Mouse (Mus musculus) Patski (cell line): ENCODE measurements around the gene Nos1. TPM values are rescaled to one million over a fixed set of nuclear protein-coding genes. Genes with fewer than 3 reads are reported as not detected.

Experiments
- ATAC-seq: fragments of 100-300 bp; one replicate; pipeline ENCODE4 v1.8.0; 2021
- CTCF ChIA-PET: fragments of 350-600 bp; sonication (Branson Sonifier 250); formaldehyde crosslinking; loops from one replicate; lab custom pipeline; 2022; ENCODE audit warnings: inconsistent platforms; lab: Charles Lee
- POLR2A ChIA-PET: fragments of 350-600 bp; sonication (Branson Sonifier 250); formaldehyde crosslinking; loops from one replicate; lab custom pipeline; 2022; ENCODE audit warnings: antibody characterized with exemption, inconsistent platforms; lab: Charles Lee
- DNase-seq: peaks from one replicate; pipeline ENCODE4 v3.0.0-alpha.2; 2011; ENCODE audit warnings: low read depth, low spot score
- H3K27me3 ChIP-seq: fragments of 371-371 bp; one replicate; pipeline ENCODE4 v1.5.1; 2021
- CTCF ChIP-seq: fragments of 100-300 bp; IDR thresholded peaks from one replicate; pipeline ENCODE4 v1.5.1; 2021
- in situ Hi-C: fragments of 300-500 bp; cut with MboI; formaldehyde crosslinking; loops from 3 replicates; pipeline ENCODE4 v1.11.1; 2018; ENCODE audit warnings: low pct_unique_long_range_greater_than_20kb, mixed read lengths
- polyA plus RNA-seq: library from polyadenylated mRNA; unstranded; gene quantifications from one replicate; pipeline ENCODE4 v1.2.3, GENCODE M21; 2021

Nos1 gene
- polyA plus RNA-seq, 1 experiment from 2014 or later = 0.01 TPM

GRCm38 (mm10) chr5:117995911-117996310 is 215.1 kb downstream of the Nos1 start:
- in situ Hi-C loops = no loop called here
- ATAC-seq (no peak), DNase-seq (no peak)
- CTCF ChIA-PET = interaction anchor here (1.0 kb wide), 1 partner anchor 8 kb away, joined by 3 read pairs; no protein-coding TSS in a partner anchor
- H3K27me3 ChIP-seq = no peaks in the 10 kb centered on the region
- TF ChIP-seq CTCF = no peak
- POLR2A ChIA-PET = no interaction called here

- in situ Hi-C loops = no loop called here
- no peaks in the 10 kb centered on the region for H3K27me3 ChIP-seq
- CTCF ChIA-PET = interaction anchor here (1.0 kb wide), 1 partner anchor 8 kb away, joined by 3 read pairs; no protein-coding TSS in a partner anchor
- DNase-seq (no peak), ATAC-seq (no peak)
- POLR2A ChIA-PET = no interaction called here
- TF ChIP-seq CTCF = no peak
Measured at GRCm38 (mm10) chr5:117996581-117996980, 215.7 kb downstream of the Nos1 start.

GRCm38 (mm10) chr5:117997434-117997970 is 216.7 kb downstream of the Nos1 start:
- ATAC-seq (no peak), DNase-seq (no peak)
- in situ Hi-C loops = no loop called here
- ChIA-PET CTCF (no interaction called here), POLR2A (no interaction called here)
- TF ChIP-seq CTCF = no peak
- H3K27me3 ChIP-seq = no peaks in the 10 kb centered on the region

- in situ Hi-C loops = no loop called here
- DNase-seq (no peak), ATAC-seq (no peak)
- ChIA-PET CTCF (interaction anchor here (7.4 kb wide), 1 partner anchor 69 kb away, joined by 117 read pairs; no protein-coding TSS in a partner anchor), POLR2A (no interaction called here)
- no peaks in the 10 kb centered on the region for H3K27me3 ChIP-seq
- no peak for TF ChIP-seq CTCF
Measured at GRCm38 (mm10) chr5:117999061-117999460, 218.2 kb downstream of the Nos1 start.

GRCm38 (mm10) chr5:117999584-117999983 is 218.8 kb downstream of the Nos1 start:
- ChIA-PET CTCF (interaction anchor here (7.4 kb wide), 1 partner anchor 69 kb away, joined by 117 read pairs; no protein-coding TSS in a partner anchor), POLR2A (no interaction called here)
- H3K27me3 ChIP-seq = no peaks in the 10 kb centered on the region
- DNase-seq (no peak), ATAC-seq (no peak)
- no peak for TF ChIP-seq CTCF
- in situ Hi-C loops = no loop called here

- in situ Hi-C loops = loop anchor here (5.0 kb wide), 1 partner anchor 70 kb away; no protein-coding TSS in a partner anchor
- no peak for DNase-seq
- ChIA-PET POLR2A (no interaction called here), CTCF (interaction anchor here (0.7 to 7.4 kb wide), 10 partner anchors 9 to 84 kb away, joined by 3 to 117 read pairs (median 3); no protein-coding TSS in a partner anchor)
- no peaks in the 10 kb centered on the region for H3K27me3 ChIP-seq
- TF ChIP-seq CTCF = no peak
- peak; percentile 52 for ATAC-seq
Measured at GRCm38 (mm10) chr5:118002059-118002458, 221.2 kb downstream of the Nos1 start.

GRCm38 (mm10) chr5:118004619-118005018 is 223.8 kb downstream of the Nos1 start:
- no peak for TF ChIP-seq CTCF
- in situ Hi-C loops = loop anchor here (5.0 kb wide), 1 partner anchor 68 kb away; no protein-coding TSS in a partner anchor
- ChIA-PET CTCF (interaction anchor here (0.6 to 7.4 kb wide), 13 partner anchors 8 to 81 kb away, joined by 3 to 117 read pairs (median 3); no protein-coding TSS in a partner anchor), POLR2A (no interaction called here)
- DNase-seq (no peak), ATAC-seq (no peak)
- no peaks in the 10 kb centered on the region for H3K27me3 ChIP-seq

GRCm38 (mm10) chr5:118005728-118006127 is 224.9 kb downstream of the Nos1 start:
- TF ChIP-seq CTCF = no peak
- ChIA-PET CTCF (interaction anchor here (0.8 to 1.2 kb wide), 3 partner anchors 48 to 64 kb away, joined by 3 to 4 read pairs (median 3); no protein-coding TSS in a partner anchor), POLR2A (interaction anchor here (1.1 kb wide), 1 partner anchor 63 kb away, joined by 5 read pairs; no protein-coding TSS in a partner anchor)
- in situ Hi-C loops = no loop called here
- ATAC-seq (no peak), DNase-seq (no peak)
- H3K27me3 ChIP-seq = no peaks in the 10 kb centered on the region

GRCm38 (mm10) chr5:118008344-118008743 is 227.5 kb downstream of the Nos1 start:
- ATAC-seq = no peak
- in situ Hi-C loops = no loop called here

More at GRCm38 (mm10) chr5:118008344-118008743, 227.5 kb downstream of the Nos1 start:
- H3K27me3 ChIP-seq = no peaks in the 10 kb centered on the region
- ChIA-PET CTCF (interaction anchor here (1.6 kb wide), 1 partner anchor 58 kb away, joined by 5 read pairs; no protein-coding TSS in a partner anchor), POLR2A (no interaction called here)
- no peak for TF ChIP-seq CTCF
- no peak for DNase-seq

Other genes with a start within 250 kb of the Nos1 start
- 49.1 TPM for gene Fbxo21, start 195.7 kb downstream of the Nos1 start, polyA plus RNA-seq
- 29.5 TPM for gene Tesc, start 246.7 kb downstream of the Nos1 start, polyA plus RNA-seq